Mouse (Mus musculus) limb, embryonic 14.5 days (tissue): ENCODE measurements at regions not wholly inside any gene's neighbourhood (a gene's known extent, or its start where the extent isn't known, plus 50 kb on each side); places are given as distances from the start of the nearest gene placed in this dataset.

Experiments used
- ATAC-seq: fragments of 200-750 bp; cut with Nextera tagmentation; 2 replicates; pipeline ENCODE4 v1.8.0; 2017; ENCODE audit warnings: low read depth, moderate number of reproducible peaks, moderate TSS enrichment; ENCODE audit not compliant: low FRiP score
- DNase-seq: peaks from one replicate; pipeline ENCODE4 v3.0.0-alpha.2; 2015; ENCODE audit warnings: low spot score
- H3K27ac ChIP-seq: fragments of 300-500 bp; sonication (generic); replicated peaks from 2 replicates; pipeline ENCODE4 v1.5.1; 2014; ENCODE audit warnings: low read depth, mild to moderate bottlenecking, low read length, moderate library complexity, mixed read lengths
- H3K27me3 ChIP-seq: fragments of 300-500 bp; sonication (generic); 2 replicates; pipeline ENCODE4 v1.6.1; 2014; ENCODE audit warnings: low read length, mixed read lengths; ENCODE audit not compliant: control insufficient read depth, insufficient read depth
- H3K36me3 ChIP-seq: fragments of 300-500 bp; sonication (generic); 2 replicates; pipeline ENCODE4 v1.6.1; 2014; ENCODE audit warnings: mild to moderate bottlenecking, low read length, moderate library complexity, mixed read lengths; ENCODE audit not compliant: control insufficient read depth, insufficient read depth
- H3K4me1 ChIP-seq: fragments of 300-500 bp; sonication (generic); 2 replicates; pipeline ENCODE4 v1.6.1; 2014; ENCODE audit warnings: antibody characterized with exemption, low read length, mixed read lengths; ENCODE audit not compliant: control insufficient read depth, insufficient read depth
- H3K4me2 ChIP-seq: fragments of 300-500 bp; sonication (generic); replicated peaks from 2 replicates; pipeline ENCODE4 v1.6.1; 2014; ENCODE audit warnings: low read depth, mild to moderate bottlenecking, low read length, moderate library complexity; ENCODE audit not compliant: severe bottlenecking
- H3K4me3 ChIP-seq: fragments of 300-500 bp; sonication (generic); replicated peaks from 2 replicates; pipeline ENCODE4 v1.5.1; 2014; ENCODE audit warnings: low read length
- H3K9ac ChIP-seq: fragments of 300-500 bp; sonication (generic); 2 replicates; pipeline ENCODE4 v1.6.1; 2014; ENCODE audit warnings: mild to moderate bottlenecking, low read depth, low read length, moderate library complexity; ENCODE audit not compliant: severe bottlenecking
- H3K9me3 ChIP-seq: fragments of 300-500 bp; sonication (generic); 2 replicates; pipeline ENCODE4 v1.6.1; 2016; ENCODE audit warnings: low read length; ENCODE audit not compliant: control insufficient read depth
- POLR2A ChIP-seq: fragments of 200-500 bp; IDR thresholded peaks from 2 replicates; pipeline ENCODE4 v1.8.0; 2012; ENCODE audit warnings: inconsistent platforms, mild to moderate bottlenecking, moderate library complexity, borderline replicate concordance; ENCODE audit not compliant: insufficient read depth, insufficient read length; ENCODE audit errors: extremely low read depth
- WGBS: fragments of 180-500 bp; shearing (Covaris S2); extraction: QIAGEN DNeasy Blood & Tissue Kit; methylation state at CpG from one replicate; pipeline ENCODE4 v1.1.7; 2014; 5-methylcytosine and 5-hydroxymethylcytosine counted together

DNA sequence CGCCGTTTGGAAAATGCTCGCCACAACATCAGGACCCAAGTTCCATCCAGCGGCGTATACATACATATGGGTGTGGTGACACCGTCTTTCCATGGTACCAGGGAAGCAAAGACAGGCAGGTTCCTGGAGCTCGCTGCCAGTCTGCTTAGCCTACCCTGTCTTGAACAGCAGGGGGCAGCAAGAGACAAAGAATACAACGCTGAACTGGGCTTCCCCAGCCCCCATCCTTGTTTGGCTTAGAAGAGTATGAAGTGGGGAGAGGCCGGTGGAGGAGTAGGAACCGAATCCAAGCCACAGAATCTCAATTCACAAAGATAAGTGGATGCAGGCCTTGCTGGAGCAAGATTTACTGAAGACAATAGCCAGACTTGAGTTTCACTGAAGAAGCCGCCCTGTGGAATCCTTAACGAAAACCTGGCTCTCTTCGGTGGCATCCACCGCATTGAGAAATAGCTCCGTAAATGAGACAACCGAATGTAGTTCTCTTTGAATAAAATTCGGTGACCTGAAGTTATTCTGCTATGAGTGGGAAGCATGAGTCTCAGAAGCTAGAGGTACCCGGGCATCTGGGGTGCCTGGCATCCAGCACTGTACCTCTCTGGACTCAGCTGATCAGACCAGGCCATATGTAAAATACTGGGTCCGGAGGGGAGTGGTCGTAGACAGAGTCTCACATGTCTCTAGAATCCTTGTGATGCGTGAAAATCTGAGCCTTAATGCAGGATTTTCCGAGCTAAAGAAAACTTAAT, 203.0 kb downstream of the Spata18 start:
- H3K9ac ChIP-seq, result no peak overlapping the region

DNA sequence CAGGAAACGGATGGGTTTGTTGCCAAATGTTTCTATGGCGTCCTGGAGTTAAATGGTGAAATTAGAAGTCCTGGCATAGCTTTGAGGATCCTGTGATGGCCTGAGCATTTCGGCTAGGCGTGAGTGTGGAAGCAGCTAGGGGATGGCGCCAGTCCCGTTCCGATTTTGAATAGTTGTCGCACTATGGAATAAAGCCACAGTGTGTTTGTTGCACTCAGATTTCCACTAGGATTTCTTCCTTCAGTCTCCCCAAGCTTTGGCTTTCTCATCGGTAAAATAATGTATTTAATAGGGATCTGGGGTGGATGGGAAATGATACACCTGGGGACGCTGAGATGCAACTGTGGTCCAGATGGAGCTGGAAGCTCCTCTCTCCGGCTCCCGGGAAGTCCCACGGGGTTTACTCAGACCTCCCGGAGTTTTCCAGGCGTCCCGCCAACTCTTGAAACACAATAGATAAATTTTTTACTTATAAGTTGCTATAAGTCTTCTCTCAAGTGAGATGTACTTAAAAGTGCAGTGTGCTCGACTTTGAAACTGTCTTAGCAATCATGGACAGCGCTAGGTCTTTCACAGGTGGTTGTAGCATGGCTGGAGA, 203.7 kb downstream of the Spata18 start:
- DNase-seq, result peak; percentile 72

More for the DNA sequence above, 203.0 kb downstream of the Spata18 start:
- Histone ChIP-seq H3K27ac (peak overlapping the region; percentile 59), H3K27me3 (no peaks in the 10 kb centered on the region), H3K9me3 (no peaks in the 10 kb centered on the region), H3K4me2 (peak overlapping the region; percentile 31), H3K4me1 (peaks cover 13% of the 10 kb centered on the region), H3K4me3 (no peak overlapping the region), H3K36me3 (no peaks in the 10 kb centered on the region)
- DNase-seq (peak; percentile 96), ATAC-seq (peak; percentile 91)
- 33% methylated on average over 22 of the region's 22 CpGs for WGBS
- no peak for TF ChIP-seq POLR2A

DNA sequence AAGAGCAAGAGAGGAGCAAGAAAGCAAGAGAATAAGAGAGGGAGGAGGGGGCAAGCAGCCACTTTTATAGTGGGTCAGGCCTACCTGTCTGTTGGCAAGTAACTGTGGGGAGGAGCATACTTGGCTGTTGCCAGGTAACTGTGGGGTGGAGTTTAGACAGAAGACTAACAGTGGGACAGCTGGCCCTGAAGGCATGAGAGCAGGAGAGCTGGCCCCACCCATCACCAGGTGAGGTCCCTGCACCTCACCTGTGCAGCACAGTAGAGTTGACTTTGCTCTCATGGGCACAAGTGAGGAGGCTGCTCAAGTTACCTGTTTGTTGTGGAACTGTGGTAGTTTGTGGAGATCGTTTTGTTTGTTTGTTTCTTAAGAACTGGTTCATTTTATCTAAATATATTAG, 208.1 kb downstream of the Spata18 start:
- no peak overlapping the region for H3K27ac ChIP-seq
- ATAC-seq, result no peak
- H3K27me3 ChIP-seq, result no peaks in the 10 kb centered on the region
- 88% methylated on average over 1 of the region's 1 CpGs for whole genome bisulfite sequencing
- no peak overlapping the region for H3K4me2 ChIP-seq
- H3K9ac ChIP-seq, result no peak overlapping the region
- no peak for TF ChIP-seq POLR2A
- H3K4me3 ChIP-seq, result no peak overlapping the region
- no peak for DNase-seq
- no peaks in the 10 kb centered on the region for H3K36me3 ChIP-seq
- peaks cover 10% of the 10 kb centered on the region for H3K4me1 ChIP-seq
- H3K9me3 ChIP-seq, result no peaks in the 10 kb centered on the region

More for the DNA sequence above, 203.7 kb downstream of the Spata18 start:
- Histone ChIP-seq H3K27me3 (no peaks in the 10 kb centered on the region), H3K4me1 (peaks cover 13% of the 10 kb centered on the region), H3K36me3 (no peaks in the 10 kb centered on the region), H3K9me3 (no peaks in the 10 kb centered on the region), H3K4me3 (no peak overlapping the region), H3K27ac (peak overlapping the region; percentile 59), H3K9ac (no peak overlapping the region), H3K4me2 (0 out of 2 replicates have a peak overlapping the region, but pooled peaks have one; percentile 7)
- WGBS, result 57% methylated on average over 18 of the region's 18 CpGs
- peak; percentile 46; the same call in 1 of the 2 replicates for ATAC-seq
- no peak for TF ChIP-seq POLR2A

DNA sequence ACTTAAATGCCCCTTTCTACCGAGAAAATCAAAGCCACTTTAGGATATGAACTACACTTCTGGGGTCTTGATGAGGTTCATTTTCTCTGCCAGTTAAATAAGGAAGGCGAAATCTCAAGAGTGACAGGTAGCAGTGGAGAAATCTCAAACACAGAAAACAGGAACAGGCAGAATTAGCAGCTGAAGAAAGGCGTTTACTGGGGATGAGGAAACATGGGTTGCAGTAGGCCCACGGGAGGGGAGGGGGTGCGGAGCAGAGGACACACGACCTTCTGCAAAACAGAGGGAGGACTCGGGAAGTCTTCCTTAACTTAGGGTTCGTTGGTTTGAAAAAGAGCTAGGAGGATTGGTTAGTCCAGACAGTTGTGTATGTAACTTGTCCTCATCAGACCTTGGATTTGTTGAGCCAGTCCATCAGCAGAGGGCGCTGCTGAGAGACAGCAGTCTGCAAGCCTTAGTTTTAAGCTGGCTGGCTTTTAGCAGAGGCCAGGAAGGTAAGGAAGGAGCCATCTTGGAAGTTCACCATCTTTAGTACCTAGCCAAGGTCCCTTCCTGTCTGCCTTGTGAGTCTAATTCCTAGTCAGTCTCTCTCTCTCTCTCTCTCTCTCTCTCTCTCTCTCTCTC, 204.0 kb downstream of the Usp46 start:
- H3K27me3 ChIP-seq, result no peaks in the 10 kb centered on the region
- peak; percentile 75 for DNase-seq
- no peak overlapping the region for H3K4me3 ChIP-seq
- H3K27ac ChIP-seq, result no peak overlapping the region
- no peaks in the 10 kb centered on the region for H3K9me3 ChIP-seq
- H3K36me3 ChIP-seq, result no peaks in the 10 kb centered on the region
- TF ChIP-seq POLR2A, result no peak
- 70% methylated on average over 9 of the region's 9 CpGs for WGBS
- H3K9ac ChIP-seq, result no peak overlapping the region
- H3K4me1 ChIP-seq, result no peaks in the 10 kb centered on the region
- H3K4me2 ChIP-seq, result no peak overlapping the region
- no peak for ATAC-seq

DNA sequence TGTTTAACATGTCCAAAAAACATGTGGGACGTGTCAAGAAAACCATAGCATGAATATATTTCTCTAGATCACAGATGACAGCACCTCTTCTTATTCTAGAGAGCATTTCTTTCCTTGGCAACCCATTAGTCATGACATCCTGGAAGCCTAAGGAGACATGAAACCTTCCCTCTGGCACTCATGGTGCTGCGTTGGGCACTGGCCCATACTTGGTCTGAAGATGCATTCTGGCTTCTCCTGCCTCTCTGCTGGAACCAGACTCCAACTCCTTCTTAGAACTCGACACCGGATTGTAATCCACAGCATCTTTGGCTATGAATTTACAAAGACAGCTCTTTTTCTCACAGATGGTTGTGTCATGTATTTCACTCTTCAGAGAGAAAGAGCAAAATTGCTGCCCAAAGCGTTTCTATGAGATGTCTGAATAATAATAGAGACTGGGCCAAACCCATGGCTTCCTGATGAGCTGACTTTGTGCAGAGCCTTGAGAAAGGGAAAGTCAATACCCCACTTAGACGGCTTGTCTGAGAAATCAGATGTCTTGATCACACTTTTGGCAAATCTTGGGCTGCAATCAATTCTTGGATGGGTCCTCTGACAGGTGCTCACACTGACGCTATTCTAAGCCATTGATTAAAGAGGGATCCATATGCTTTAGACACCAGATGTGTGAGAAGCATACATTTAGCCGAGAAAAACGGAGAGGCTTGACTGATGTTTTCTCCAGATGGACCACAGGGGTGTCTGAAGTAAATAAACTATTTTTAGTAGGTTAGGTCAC, 195.4 kb downstream of the Usp46 start:
- DNase-seq (no peak), ATAC-seq (no peak)
- Histone ChIP-seq H3K9me3 (no peaks in the 10 kb centered on the region), H3K27me3 (no peaks in the 10 kb centered on the region), H3K9ac (no peak overlapping the region), H3K4me3 (no peak overlapping the region), H3K36me3 (no peaks in the 10 kb centered on the region), H3K27ac (no peak overlapping the region), H3K4me1 (no peaks in the 10 kb centered on the region), H3K4me2 (no peak overlapping the region)
- 74% methylated on average over 9 of the region's 9 CpGs for WGBS
- TF ChIP-seq POLR2A, result no peak
